Mouse (Mus musculus) E14TG2a.4 (cell line): ENCODE measurements around the gene Pigb.

Source experiments
- CTCF ChIP-seq: conservative IDR thresholded peaks from 2 replicates; pipeline ENCODE4 v1.5.1; 2014; ENCODE audit warnings: low read length
- POU5F1 ChIP-seq: IDR thresholded peaks from 2 replicates; pipeline ENCODE4 v1.6.1; 2014; ENCODE audit warnings: low read length, borderline replicate concordance

DNA sequence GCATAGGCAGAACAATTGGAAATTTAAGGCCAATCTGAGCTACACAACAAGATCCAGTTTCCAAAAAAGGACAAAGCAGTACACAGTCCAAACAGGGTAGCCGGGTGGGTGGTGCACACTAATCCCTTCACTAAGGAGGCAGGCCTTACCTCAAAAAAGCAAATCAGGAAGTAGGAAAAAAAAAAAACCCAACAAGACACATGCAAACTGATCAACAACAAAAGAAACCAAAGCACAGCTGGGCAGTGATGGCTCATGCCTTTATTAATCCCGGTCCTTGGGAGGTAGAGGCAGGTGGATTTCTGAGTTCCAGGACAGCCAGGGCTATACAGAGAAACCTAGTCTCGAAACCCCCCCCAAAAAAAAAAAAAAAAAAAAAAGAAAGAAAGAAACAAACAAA is 52.5 kb downstream of the Pigb start:
- TF ChIP-seq CTCF (no peak), POU5F1 (no peak)
